Mouse (Mus musculus) right cerebral cortex, adult 2 months (tissue): ENCODE measurements at regions not wholly inside any gene's neighbourhood (a gene's known extent, or its start where the extent isn't known, plus 50 kb on each side); places are given as distances from the start of the nearest gene placed in this dataset.

ENCODE experiments used
- DNase-seq, 2 experiments: peaks; one replicate each; pipeline ENCODE4 v3.0.0; 2021 to 2022; ENCODE audit warnings: low spot score in 2 of 2

DNA sequence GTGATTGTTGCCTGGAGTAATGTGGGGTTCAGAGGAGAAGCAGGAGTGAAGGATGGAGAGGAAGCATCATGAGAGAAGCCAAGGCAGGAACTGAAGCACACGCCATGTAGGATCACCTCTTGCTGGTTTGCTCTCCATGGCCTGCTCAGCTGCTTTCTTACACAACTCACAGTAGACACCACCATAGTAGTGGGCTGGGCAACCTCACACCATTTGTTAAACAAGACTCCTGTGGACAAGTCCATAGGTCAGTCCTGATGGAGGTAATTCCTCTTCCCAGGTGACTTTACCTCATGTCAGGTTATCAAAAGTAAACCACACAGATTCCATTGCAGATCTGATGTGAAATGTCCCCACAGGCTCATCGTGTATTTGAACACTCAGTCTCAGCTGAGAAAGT lies 285.5 kb upstream of the Hs6st1 start:
- no peak for DNase-seq

DNA sequence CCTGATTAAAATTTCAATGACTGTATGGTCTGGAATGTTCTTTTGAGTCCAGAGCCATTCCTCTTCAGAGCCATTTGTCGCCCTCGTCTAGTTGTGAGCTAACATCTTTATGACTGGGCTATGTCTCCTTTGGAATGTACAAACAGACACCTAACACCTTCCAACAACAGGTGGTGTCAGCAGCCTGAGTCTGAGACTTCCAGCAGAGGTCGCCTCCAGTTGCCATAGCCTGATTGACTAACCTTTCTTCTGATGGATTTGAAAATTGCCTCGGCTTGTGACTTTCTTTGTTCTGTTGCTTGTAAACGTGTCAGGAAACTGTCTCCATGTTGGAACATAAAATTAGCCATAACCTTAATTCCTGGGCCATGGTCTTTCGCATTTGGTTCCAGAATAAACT lies 284.8 kb upstream of the Hs6st1 start:
- DNase-seq: no peak

DNA sequence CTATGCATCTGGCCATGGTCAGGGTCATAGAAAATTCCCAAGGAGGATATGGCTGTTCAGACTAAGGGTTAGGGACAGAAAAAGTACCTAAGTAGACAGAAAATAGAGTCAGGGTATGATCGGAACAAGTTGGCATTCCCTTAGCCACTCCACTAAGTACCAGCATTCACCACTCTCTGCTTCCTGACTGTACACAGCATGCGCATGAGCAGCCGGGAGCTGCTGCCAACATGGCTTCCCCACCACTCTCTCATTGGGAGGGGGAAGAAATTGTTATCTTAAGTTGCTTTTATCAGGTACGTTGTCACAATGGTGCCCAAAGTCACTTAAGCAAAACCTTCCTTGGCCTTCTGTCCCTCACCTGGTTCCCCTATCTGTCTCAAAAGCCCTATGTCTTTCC lies 282.0 kb upstream of the Hs6st1 start:
- no peak for DNase-seq

DNA sequence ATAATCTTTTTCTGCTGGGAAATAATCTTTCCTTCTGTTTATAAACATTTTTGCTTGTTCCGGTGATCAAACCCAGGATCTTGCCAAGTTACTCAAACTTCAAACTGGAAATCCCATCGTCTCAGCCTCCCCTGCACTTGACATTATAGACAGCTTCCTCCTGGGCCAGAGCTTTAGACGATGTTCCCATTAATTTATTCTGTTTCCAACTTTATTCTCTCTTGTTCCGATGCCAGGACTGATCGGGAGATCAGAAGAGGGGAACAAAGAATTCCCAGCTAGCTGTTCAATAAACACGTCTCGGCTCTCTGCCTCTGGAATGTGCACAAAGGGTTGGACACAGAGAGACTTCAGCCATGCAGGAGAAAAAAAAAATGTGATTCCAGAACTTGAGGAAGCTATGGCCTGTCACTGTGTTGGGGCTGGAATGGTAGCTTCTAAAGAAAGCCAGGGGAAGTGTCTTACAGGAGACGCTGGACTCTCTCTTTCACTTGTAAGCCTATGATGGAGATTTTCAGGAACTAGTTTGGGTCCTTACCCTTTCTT lies 281.5 kb upstream of the Hs6st1 start:
- no peak for DNase-seq

DNA sequence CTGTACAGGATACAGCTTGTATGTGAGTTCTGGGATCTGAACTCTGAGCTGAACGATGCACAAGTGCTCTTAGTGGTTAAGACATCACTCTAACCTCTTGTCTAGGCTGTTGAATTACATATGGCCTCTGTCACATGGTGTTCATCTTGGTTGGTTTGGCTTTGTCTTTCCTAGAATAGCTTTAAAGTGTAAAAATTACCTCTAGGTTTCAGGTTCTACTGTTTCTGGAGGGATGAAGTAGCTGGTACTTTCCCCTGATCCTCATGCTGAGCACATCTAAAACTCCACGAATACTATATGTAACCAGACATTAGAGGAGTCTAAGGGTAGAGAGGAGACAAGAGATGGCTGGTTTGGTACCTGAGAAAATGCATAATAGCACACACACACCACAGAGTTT lies 271.1 kb upstream of the Hs6st1 start:
- DNase-seq: no peak

DNA sequence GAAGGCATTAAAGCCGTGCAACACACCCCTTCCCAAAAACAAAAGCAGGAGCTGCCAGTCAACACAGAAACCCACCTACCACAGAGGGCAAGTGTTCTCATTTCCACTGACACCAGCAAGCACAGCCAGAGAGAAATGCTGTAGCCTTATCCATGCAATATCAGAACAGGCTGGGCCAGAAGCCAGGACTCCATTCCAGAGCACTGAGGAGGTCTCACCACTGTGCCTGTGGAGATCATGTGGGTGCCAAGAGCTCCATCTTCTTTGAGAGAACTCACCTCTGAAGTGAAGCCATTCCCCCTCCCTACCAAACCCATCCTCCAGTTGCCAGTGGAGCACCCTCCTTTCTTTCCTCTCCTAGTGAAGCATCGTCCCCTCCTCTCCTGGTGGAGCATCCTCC lies 270.7 kb upstream of the Hs6st1 start:
- no peak for DNase-seq

DNA sequence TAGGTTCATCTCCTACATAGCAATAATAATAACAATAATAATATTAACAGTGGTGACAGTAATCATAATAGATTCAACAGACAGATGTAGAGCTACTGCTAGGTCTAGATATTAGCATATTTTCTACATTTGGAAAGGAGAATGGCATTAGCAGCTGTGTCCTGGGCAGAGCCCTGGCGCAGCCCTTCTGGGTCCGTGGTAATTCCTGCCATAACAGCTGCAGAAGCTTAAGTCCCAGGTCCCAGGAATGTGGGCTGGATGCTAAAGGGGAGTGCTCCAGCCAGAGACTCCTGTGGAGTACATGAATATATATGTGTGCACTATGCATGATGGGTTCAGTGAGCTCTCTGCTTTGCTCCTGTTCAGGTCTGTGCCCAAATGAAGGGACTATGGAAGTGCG lies 262.7 kb upstream of the Hs6st1 start:
- DNase-seq: no peak

DNA sequence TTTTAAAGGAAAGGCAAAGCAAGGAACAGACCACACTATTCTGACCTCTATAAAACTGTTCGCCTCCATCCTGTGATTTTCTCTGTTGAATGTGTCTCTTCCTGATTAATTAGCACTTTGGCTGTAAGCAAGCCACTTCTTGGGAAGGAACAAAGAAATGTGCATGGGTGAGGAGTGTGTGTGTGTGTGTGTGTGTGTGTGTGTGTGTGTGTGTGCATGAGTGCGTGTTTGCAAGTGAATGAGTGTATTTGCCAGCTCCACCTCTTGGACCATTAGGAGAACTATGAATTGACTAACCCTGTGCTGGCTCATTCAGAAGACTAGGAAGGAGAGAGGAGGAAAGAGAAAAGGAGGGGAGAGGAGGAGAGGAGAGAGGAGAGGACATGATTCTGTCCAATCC lies 261.9 kb upstream of the Hs6st1 start:
- DNase-seq: no peak

DNA sequence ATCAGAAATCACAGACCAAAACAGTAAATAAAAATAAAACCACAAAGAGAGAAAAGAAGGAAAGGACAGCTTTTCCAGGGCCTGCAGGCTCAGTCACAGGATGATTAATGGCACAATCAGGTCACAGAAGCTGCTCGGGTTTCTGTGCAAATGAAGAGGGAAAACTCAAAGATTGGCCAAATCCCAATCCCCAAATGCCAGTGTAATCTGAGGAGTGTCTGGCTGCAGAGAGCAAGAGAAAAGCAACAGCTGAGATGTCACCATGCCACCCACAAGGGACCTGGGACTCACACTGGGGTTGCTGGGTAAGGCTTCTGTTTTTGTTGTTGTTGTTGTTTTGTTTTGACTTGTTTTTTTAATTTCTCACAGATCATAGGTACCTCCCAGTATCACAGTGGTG lies 261.5 kb upstream of the Hs6st1 start:
- DNase-seq: no peak

DNA sequence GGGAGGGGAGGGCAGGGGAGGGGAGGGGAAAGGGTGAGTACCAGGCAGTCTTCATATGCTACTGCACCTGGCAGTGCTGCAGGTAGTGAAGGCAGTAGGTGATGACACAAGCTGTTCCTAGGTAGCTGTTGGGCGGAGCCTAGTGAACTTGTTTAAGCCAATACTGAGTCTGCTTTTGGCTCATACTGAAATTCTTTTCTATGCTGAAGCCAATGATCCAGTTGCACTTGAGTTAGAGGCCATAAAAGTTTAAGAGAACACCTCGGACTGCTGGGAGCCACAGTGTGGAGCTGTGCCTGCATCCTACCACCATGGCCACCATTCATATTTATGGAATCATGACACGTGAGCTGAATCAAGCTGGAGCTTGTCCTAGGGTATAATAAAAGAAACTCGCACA lies 259.3 kb upstream of the Hs6st1 start:
- DNase-seq: no peak

DNA sequence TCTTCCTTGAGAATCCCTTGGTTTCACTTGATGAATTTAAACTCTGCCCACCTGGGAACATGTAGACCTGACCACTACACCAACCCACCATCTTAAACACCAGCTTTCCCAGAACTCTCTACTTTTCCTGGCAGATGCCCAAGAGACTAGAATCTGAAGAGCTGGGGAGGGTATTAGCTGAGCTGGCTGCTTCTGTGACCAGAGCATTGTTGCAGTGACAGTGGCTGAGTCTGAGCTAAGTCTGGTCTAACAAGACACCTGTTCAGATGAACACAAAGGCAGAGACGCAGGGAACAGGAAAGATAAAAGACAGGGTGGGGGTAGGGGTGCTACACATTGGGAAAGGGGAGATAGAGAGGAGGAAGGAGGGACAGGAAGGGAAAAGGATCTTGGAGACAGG lies 258.9 kb upstream of the Hs6st1 start:
- no peak for DNase-seq

DNA sequence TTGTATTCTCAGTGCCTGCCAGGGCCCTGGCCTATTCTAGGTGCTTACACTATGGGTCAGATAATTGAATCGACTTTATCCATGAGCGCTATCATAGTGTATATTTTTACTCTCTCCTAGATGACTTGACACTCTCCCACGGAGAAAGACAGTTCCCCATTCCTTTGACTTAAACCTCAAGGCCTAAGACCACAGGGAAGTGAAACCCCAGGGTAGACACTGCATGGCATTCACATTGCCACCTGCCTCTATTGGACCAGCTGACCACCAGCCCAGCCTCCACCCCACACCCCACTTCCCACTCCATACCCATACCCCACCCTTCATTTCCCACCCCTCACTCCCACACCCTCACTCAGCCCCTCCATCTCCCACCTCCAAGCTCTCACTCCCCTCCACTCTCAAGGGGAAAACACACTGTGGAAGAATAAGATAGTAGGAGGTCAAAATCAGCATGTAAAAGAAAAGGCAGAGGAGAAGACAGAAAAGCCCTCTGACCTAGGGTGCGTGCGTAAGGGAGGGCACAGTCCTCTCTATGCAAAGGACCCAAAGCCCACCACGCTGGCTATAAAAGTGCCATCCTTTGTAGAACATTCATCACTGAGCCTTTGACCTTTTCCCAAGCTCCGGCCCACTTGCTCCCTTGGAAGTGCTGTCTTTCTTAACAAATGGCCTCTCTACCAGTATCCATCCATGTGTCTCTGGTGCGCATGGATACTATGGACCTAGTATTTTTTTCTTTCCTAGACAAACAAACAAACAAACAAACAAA lies 257.4 kb upstream of the Hs6st1 start:
- DNase-seq: no peak

DNA sequence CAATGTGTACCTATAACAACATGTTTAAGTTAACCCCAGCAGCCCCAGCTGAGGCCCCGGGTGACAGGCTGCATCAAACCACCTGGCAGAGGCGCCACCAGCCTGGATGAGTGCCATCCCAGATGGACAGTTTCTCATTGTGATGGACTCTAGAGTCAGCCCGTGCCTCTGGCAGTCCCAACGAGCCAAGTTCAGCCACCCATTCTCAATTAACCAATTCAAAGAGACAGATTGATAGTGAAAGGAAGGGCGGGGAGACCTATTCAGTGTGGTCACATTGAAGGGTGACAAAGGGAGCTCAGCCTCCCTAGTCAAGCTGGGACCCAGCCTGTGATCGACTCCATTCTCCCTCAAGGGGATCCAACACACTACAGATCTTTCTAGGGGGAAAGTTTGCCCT lies 256.8 kb upstream of the Hs6st1 start:
- DNase-seq: no peak

DNA sequence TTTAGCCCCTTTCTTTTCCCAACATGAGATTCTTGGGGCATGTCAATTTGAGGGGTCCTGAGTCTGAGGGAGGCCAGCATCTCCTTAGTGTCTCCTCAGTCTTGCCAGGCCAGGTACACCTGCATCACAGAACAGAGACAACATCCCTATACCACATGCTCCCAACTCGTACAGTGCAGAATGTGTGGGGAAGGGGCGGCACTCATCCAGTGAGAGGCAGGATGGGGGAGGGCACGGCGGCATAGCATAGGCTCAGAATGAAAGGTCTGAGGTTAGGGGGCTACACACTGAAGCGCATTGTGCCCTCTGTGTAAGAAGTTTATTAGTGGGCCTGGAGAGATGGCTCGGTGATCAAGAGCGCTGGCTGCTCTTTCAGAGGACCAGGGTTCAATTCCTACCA lies 256.4 kb upstream of the Hs6st1 start:
- no peak for DNase-seq

DNA sequence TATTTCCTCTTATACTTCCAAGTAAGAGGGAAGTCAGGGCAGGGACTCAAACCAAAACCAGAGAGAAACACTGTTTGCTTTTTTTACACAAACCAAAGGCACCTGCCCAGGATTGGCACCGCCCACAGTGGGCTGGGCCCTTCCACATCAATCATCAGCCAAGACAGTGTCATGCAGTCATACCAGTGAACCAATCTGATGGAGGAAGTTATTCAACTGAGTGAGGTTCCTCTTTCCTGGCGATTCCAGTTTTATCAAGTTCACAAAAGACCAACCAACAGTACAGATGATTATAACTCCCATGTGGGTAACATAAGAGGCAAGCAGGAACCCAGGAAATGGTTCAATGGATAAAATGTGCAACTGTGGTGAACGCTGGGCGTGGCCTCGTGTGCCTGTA lies 254.6 kb upstream of the Hs6st1 start:
- DNase-seq: no peak

DNA sequence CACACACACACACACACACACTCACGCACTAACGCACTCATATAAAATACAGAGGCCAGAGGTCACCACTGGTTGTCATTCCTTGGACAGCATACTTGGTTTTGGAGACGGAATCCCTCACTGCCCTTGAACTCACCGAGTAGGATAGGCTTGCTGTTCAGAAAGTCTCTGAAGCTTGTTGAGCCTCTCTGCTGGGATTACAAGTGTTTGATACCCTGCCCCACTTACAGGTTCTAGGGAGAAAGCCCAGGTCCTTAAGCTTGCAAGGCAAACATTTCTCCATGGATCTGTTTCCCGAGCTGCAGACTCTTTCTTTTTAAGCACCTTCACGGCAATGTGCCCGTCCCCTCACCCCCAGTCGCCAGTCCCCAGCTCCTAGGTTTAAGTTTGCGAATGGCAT lies 254.0 kb upstream of the Hs6st1 start:
- no peak for DNase-seq

DNA sequence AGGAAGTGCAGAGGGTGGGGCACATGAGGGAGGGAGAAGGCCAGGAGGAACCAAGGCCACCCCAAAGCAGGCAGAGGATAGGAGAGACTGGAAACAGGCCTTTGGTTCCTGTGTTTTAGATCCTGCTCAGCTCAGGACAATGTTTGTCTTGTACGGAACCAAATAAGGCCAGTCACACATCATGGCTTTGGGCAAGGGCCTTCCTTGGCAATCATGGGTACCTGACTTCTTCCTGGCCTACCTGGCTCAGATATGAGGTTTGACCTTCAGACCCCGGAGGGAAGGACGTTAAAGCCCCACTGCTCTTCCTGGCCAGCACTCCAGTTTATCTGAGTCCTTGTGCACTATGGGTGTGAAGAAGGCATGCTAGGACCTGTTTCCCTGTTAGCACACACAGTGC lies 253.4 kb upstream of the Hs6st1 start:
- DNase-seq: no peak

DNA sequence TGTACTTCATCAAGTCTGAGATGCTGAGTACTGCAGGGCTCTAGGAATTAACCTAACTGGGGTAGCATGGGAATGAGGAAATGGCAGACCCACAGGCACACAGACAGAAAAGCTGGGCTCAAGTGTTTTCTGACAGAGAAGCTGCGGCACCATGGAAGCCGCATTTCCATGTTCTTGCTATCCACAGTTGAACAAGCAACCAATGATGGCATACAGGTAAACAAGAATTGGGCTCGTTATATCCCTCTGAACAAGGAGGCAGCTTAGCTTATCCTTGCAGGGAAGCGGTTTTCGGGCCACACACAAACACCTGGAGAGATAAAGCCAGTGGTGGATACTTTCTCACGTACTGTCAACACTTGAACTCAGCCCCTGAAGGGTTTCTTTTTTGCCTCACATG lies 246.4 kb upstream of the Hs6st1 start:
- DNase-seq: no peak

DNA sequence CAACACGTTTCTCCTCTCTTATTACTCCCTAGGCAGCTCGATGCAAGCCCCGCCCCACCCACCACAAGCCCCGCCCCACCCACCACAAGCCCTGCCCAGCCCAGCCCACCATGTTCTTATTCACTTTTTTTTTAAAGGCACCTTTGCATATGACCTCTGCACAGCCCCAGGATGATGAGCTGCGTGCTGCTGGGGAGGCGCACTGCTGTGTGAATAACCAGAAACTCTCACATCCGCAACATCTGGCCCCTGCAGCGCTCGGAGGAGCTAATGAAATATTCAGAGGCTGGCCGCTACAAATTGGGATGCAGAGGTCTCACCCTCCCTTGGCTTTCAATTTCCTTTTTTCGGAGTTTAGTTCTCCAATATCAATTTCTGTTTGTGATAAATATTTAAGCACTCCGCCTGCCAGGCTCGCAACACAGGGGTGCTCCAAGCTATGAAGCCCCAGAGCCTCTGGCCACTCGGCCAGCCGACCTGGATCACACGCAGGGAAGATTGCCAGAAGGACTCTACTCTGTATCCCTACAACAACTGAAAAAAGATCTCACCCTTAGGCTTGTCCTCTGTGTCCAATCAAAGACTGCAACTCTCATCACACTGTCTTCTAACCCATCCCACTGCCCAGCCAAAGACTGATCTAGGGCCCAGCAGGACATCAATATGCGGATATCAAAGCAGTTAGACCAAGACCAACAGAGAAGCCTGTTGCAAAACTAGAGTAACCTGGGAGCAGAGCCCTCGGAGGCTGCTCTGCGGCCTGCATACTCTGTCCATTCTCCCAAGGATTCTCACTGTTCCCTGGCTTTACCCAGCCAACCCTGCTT lies 245.6 kb upstream of the Hs6st1 start:
- no peak for DNase-seq

DNA sequence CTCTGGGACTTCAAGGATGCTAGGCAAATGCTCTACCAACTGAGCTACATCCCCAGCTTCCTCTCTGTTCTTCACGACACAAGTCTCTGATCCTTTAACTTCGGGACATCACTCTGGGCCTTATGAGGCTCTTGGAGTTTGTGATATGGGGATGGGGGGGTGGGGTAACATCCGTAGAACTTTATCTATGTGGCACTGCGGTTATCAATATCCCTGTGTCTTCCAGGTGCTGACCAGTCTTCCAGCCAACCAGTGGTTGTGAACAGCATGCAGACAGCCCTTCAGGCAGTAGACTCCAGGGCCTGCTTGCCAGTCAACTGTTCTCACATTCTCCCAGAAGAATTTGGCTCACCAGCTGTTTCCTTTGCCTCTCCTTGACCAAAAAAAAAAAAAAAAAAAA lies 244.7 kb upstream of the Hs6st1 start:
- no peak for DNase-seq

DNA sequence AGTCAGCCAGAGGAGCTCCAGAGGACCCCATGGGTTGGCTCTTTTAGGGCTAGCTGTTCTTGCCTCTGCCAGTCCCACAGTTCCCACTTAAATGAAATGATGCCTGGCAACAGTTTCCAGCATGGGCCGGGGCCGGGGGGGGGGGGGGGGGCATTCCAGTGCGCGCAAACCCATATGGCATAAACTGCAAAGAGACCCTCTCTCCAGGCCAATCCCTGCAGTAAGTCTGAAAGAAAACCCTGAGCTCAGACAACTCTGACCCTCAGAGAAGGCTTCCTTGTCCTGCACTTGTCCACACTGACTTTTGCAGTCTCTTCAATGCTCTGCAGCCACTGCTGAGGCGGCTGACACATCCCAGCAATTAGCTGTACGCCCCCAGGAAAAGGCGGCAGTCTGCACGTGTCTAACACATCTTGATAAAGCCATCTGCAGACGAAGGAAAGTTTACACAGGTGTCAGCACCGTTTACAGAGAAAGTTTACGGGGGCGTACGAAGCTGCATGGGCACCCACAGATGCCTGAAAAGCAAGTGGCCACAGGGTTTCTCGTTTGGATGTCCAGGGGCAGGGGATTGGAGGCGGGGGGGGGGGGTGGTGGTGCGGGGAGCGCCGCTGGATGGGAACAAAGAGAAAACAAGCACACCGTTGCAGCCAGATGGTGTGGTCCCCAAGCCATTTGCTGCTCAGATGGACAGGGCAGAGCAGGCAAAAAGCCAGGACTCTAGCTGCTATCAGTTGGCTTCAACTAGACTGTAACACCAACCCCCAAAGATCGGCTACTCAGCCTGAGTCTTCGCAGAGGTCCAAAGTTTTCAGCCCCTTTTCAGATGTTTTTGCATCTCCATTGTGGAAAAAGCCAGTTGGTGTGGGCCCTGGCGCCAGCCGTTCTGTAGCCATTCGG lies 244.0 kb upstream of the Hs6st1 start:
- DNase-seq: peak; percentile 15 to 31

DNA sequence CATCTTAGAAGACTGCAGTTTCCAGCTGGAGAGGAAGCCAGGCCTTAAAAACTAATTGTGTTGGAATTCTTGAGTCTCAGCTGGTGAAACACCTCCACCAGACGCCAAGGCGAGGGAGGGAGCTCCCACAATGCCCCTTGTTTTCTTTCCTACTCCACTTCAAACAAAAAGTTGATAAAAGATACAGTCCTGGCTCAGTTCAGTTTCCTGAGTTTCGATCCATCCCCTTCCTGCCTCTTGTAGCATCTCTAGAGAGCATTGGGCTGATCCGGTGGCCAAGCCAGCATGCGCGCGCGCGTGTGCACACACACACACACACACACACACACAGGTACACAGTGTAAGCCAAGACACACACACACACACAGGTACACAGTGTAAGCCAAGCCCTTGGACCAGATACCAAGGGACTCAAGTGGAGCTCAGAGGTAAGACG lies 242.7 kb upstream of the Hs6st1 start:
- DNase-seq: no peak
